Mouse (Mus musculus): ENCODE results near the gene Mboat1. TPM values are rescaled to one million over a fixed set of nuclear protein-coding genes. Genes with fewer than 3 reads are reported as not detected.

Gene Mboat1
- 5.7 TPM for polyA plus RNA-seq (2014; fragmentation: Illumina TruSeq; extraction: RNeasy Lipid Tissue Mini Kit (QIAGEN cat#74804); ENCODE audit: low read depth, low replicate concordance)

DNA sequence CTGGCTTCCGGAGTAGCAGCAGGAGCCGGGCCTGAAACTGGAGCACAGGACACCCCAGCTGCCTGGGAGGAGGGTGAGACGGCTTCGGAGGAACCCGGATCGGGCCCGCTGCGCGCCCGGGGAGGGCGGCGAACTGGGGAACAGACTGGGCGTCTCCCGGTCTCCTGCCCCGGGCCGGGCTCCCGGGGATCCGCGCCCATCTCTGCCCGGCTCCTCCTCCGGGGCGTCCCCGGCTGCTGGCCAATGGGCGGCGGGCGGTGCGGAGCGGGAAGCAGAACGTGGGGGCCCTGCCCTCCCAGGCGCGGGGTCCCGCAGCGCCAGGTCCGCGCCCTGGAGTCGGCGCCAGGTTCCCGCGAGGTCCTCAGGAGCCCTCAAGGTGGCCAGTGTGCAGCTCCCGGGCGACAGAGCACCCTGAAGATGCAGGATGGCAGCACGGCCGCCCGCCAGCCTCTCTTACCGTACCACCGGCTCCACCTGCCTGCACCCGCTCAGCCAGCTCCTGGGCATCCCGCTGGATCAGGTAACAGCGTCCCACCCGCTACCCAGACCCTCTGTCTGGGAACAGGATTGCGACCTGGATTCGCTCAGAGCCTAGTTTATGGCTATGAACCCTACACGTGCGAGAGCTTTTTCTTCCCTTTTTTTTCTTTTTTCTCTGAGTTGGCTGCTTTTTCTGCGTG, at the start of gene Mboat1:
Gene Mboat1, plus strand, starts transcription at position 247 of the 680 bp plus-strand sequence.

Other genes starting within 250 kb of the Mboat1 start
- 15.0 TPM for gene E2f3, start 150.4 kb upstream of the Mboat1 start, polyA plus RNA-seq (2014; fragmentation: Illumina TruSeq; extraction: RNeasy Lipid Tissue Mini Kit (QIAGEN cat#74804); ENCODE audit: low read depth, low replicate concordance)
- gene Agtr1a, start 200.0 kb downstream of the Mboat1 start, polyA plus RNA-seq (2014; fragmentation: Illumina TruSeq; extraction: RNeasy Lipid Tissue Mini Kit (QIAGEN cat#74804); ENCODE audit: low read depth, low replicate concordance), result 399 TPM

All from adrenal gland, adult 10 weeks (tissue).